Mouse (Mus musculus): ENCODE results near the gene Tmem216. TPM values are rescaled to one million over a fixed set of nuclear protein-coding genes. Genes with fewer than 3 reads are reported as not detected.
"Not testable (repeated sequence)": the region's sequence is repeated elsewhere in the genome, so short reads cannot be mapped to it uniquely, and the experiment has no call there.

The Tmem216 gene
- polyA plus RNA-seq, 1 experiment from 2014 or later = 65.2 TPM

- peak; percentile 39 for DNase-seq (ENCODE audit: low spot score)
- 0 out of 2 replicates have a peak overlapping the region, but pooled peaks have one; percentile 20 for H3K27ac ChIP-seq (replicated peaks; ENCODE audit: low read depth, low read length)
These were observed 5.7 kb upstream of the Tmem216 start for GRCm38 (mm10) chr19:10561558-10562314.

DNA sequence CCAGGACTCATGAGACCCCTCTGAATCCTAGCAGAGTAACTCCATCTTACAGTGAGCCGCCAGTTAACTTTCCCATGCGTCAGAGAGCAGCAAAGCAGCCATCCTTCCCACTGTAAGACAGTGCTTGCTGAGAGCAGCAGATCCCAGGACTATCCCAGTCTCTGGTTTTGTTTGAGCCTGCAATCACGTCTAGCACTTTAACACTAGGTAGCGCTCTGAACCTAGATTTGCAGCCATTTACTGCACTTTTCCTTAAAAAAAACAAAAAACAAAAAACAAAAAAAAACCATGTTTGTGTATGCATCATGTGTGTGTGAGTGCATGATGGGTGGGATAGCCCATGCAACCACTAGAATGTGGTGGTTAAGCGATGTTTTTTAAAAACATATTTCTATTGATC, 4.1 kb upstream of the Tmem216 start:
- no peak overlapping the region for H3K4me2 ChIP-seq (ENCODE audit: low read depth, low read length)
- 36% methylated on average over 5 of the region's 5 CpGs for WGBS
- no peaks in the 10 kb centered on the region for H3K9me3 ChIP-seq (replicated peaks; ENCODE audit: control insufficient read depth, low read length)
- no peak overlapping the region for H3K27ac ChIP-seq (replicated peaks; ENCODE audit: low read depth, low read length)
- H3K9ac ChIP-seq (replicated peaks; ENCODE audit: low read length) = no peak overlapping the region
- no peak overlapping the region for H3K4me3 ChIP-seq (ENCODE audit: low read depth, low read length)
- no peaks in the 10 kb centered on the region for H3K36me3 ChIP-seq (replicated peaks; ENCODE audit: control insufficient read depth, insufficient read depth, low read depth, low read length)
- no peaks in the 10 kb centered on the region for H3K27me3 ChIP-seq (ENCODE audit: control insufficient read depth, insufficient read depth, low read length)
- ATAC-seq (replicated peaks; ENCODE audit: insufficient number of reproducible peaks, low FRiP score, low TSS enrichment, low read depth) (no peak), DNase-seq (ENCODE audit: low spot score) (peak; percentile 39)
- H3K4me1 ChIP-seq (ENCODE audit: control insufficient read depth, insufficient read depth, low read length) = no peaks in the 10 kb centered on the region

More at GRCm38 (mm10) chr19:10561558-10562314, 5.7 kb upstream of the Tmem216 start:
- H3K4me1 ChIP-seq (ENCODE audit: control insufficient read depth, insufficient read depth, low read length) = no peaks in the 10 kb centered on the region
- H3K4me2 ChIP-seq (ENCODE audit: low read depth, low read length) = no peak overlapping the region
- 49% methylated on average over 6 of the region's 6 CpGs for WGBS
- peak overlapping the region; percentile 34; the same call in 1 of the 2 replicates for H3K9ac ChIP-seq (replicated peaks; ENCODE audit: low read length)
- no peaks in the 10 kb centered on the region for H3K9me3 ChIP-seq (replicated peaks; ENCODE audit: control insufficient read depth, low read length)
- H3K4me3 ChIP-seq (ENCODE audit: low read depth, low read length) = no peak overlapping the region
- no peak for ATAC-seq (replicated peaks; ENCODE audit: insufficient number of reproducible peaks, low FRiP score, low TSS enrichment, low read depth)
- H3K27me3 ChIP-seq (ENCODE audit: control insufficient read depth, insufficient read depth, low read length) = no peaks in the 10 kb centered on the region
- no peaks in the 10 kb centered on the region; the same call in 1 of the 2 replicates for H3K36me3 ChIP-seq (replicated peaks; ENCODE audit: control insufficient read depth, insufficient read depth, low read depth, low read length)

GRCm38 (mm10) chr19:10557837-10558375, 1.9 kb upstream of the Tmem216 start:
- H3K4me1 ChIP-seq (ENCODE audit: control insufficient read depth, insufficient read depth, low read length); H3K9ac ChIP-seq (replicated peaks; ENCODE audit: low read length); H3K4me3 ChIP-seq (ENCODE audit: low read depth, low read length); H3K9me3 ChIP-seq (replicated peaks; ENCODE audit: control insufficient read depth, low read length); H3K4me2 ChIP-seq (ENCODE audit: low read depth, low read length); H3K36me3 ChIP-seq (replicated peaks; ENCODE audit: control insufficient read depth, insufficient read depth, low read depth, low read length); H3K27me3 ChIP-seq (ENCODE audit: control insufficient read depth, insufficient read depth, low read length); H3K27ac ChIP-seq (replicated peaks; ENCODE audit: low read depth, low read length); DNase-seq (ENCODE audit: low spot score); ATAC-seq (replicated peaks; ENCODE audit: insufficient number of reproducible peaks, low FRiP score, low TSS enrichment, low read depth): not testable (repeated sequence)
- WGBS = 69% methylated on average over 4 of the region's 4 CpGs

- H3K9ac ChIP-seq (replicated peaks; ENCODE audit: low read length) = no peak overlapping the region
- no peak overlapping the region for H3K4me2 ChIP-seq (ENCODE audit: low read depth, low read length)
- H3K9me3 ChIP-seq (replicated peaks; ENCODE audit: control insufficient read depth, low read length) = no peaks in the 10 kb centered on the region
- H3K4me3 ChIP-seq (ENCODE audit: low read depth, low read length) = no peak overlapping the region
- no peak overlapping the region for H3K27ac ChIP-seq (replicated peaks; ENCODE audit: low read depth, low read length)
- ATAC-seq (replicated peaks; ENCODE audit: insufficient number of reproducible peaks, low FRiP score, low TSS enrichment, low read depth) (no peak), DNase-seq (ENCODE audit: low spot score) (no peak)
- no peaks in the 10 kb centered on the region for H3K36me3 ChIP-seq (replicated peaks; ENCODE audit: control insufficient read depth, insufficient read depth, low read depth, low read length)
- WGBS = 66% methylated on average over 2 of the region's 2 CpGs
- H3K4me1 ChIP-seq (ENCODE audit: control insufficient read depth, insufficient read depth, low read length) = no peaks in the 10 kb centered on the region
- H3K27me3 ChIP-seq (ENCODE audit: control insufficient read depth, insufficient read depth, low read length) = no peaks in the 10 kb centered on the region
These were observed 1.4 kb upstream of the Tmem216 start for GRCm38 (mm10) chr19:10557430-10557829.

GRCm38 (mm10) chr19:10557001-10557400, 963 bp upstream of the Tmem216 start:
- no peaks in the 10 kb centered on the region for H3K36me3 ChIP-seq (replicated peaks; ENCODE audit: control insufficient read depth, insufficient read depth, low read depth, low read length)
- DNase-seq (ENCODE audit: low spot score) (no peak), ATAC-seq (replicated peaks; ENCODE audit: insufficient number of reproducible peaks, low FRiP score, low TSS enrichment, low read depth) (no peak)
- H3K4me2 ChIP-seq (ENCODE audit: low read depth, low read length) = no peak overlapping the region
- no peak overlapping the region for H3K9ac ChIP-seq (replicated peaks; ENCODE audit: low read length)
- no peaks in the 10 kb centered on the region for H3K4me1 ChIP-seq (ENCODE audit: control insufficient read depth, insufficient read depth, low read length)
- H3K4me3 ChIP-seq (ENCODE audit: low read depth, low read length) = no peak overlapping the region
- H3K27me3 ChIP-seq (ENCODE audit: control insufficient read depth, insufficient read depth, low read length) = no peaks in the 10 kb centered on the region
- 79% methylated on average over 2 of the region's 2 CpGs for WGBS
- H3K9me3 ChIP-seq (replicated peaks; ENCODE audit: control insufficient read depth, low read length) = no peaks in the 10 kb centered on the region
- H3K27ac ChIP-seq (replicated peaks; ENCODE audit: low read depth, low read length) = no peak overlapping the region

DNA sequence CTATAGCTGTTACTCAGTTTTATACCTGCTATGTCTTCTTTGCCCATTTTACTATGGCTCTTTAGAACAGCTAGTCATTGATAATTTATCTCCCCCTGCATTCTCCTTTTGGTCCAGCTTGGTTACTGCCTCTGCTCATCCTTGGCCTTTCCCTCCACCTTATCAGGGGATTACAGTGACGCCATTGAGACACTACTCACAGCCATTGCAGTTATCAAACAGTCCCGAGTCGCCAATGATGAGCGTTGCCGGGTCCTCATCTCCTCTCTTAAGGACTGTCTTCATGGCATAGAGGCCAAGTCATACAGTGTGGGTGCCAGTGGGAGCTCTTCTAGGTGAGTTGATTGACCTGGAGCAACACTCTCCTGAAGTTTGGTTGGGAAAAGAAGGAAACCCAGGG, 16.6 kb downstream of the Tmem216 start:
- no peak overlapping the region for H3K4me2 ChIP-seq (ENCODE audit: low read depth, low read length)
- no peaks in the 10 kb centered on the region for H3K4me1 ChIP-seq (ENCODE audit: control insufficient read depth, insufficient read depth, low read length)
- peaks cover 9% of the 10 kb centered on the region for H3K36me3 ChIP-seq (replicated peaks; ENCODE audit: control insufficient read depth, insufficient read depth, low read depth, low read length)
- DNase-seq (ENCODE audit: low spot score) (no peak), ATAC-seq (replicated peaks; ENCODE audit: insufficient number of reproducible peaks, low FRiP score, low TSS enrichment, low read depth) (no peak)
- no peak overlapping the region for H3K27ac ChIP-seq (replicated peaks; ENCODE audit: low read depth, low read length)
- no peaks in the 10 kb centered on the region for H3K9me3 ChIP-seq (replicated peaks; ENCODE audit: control insufficient read depth, low read length)
- H3K9ac ChIP-seq (replicated peaks; ENCODE audit: low read length) = no peak overlapping the region
- H3K4me3 ChIP-seq (ENCODE audit: low read depth, low read length) = no peak overlapping the region
- no peaks in the 10 kb centered on the region for H3K27me3 ChIP-seq (ENCODE audit: control insufficient read depth, insufficient read depth, low read length)
- WGBS = 96% methylated on average over 5 of the region's 5 CpGs

DNA sequence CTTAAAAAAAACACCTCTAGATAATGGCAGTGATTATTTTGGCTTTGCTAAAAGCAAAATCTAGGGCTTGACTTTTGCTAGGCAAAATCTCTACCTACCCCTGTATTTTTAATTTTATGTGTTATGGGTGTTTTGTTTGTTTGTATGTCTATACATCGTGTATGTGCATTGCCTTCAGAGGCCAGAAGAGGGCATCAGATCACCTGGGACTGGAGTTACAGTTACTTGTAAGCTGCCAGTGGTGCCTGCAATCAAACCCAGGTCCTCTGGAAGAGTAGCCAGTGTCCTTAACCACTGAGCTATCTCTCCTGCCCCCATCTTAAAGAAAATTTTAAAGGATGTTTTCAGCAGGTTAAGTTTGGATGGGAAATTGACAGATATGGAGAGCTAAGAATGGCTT, 26.0 kb downstream of the Tmem216 start:
- no peaks in the 10 kb centered on the region for H3K27me3 ChIP-seq (ENCODE audit: control insufficient read depth, insufficient read depth, low read length)

DNA sequence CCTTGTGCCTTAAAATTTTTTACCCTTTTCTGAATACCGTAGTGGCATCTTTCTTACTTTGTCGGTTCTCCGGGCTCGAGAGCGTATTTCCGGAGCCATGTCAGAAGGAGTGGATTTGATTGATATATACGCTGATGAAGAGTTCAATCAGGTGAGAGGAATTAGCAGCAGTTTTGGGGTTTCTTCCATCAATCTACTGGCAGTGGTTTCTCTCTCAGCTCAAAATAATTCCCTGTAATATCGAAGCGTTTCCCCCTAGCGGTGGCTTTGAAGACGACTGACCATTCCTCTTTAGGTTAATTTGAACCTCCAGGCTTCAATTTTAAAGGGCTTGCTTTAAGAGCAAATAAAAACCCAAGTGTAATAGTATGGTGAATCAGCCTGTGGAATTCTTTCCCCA, 30.1 kb downstream of the Tmem216 start, which contains the start of gene Sdhaf2:
TSS of gene Sdhaf2 (minus strand) at position 233 of the 400 bp plus-strand sequence.
- no peaks in the 10 kb centered on the region for H3K9me3 ChIP-seq (replicated peaks; ENCODE audit: control insufficient read depth, low read length)
- H3K27me3 ChIP-seq (ENCODE audit: control insufficient read depth, insufficient read depth, low read length) = no peaks in the 10 kb centered on the region
- 0% methylated on average over 11 of the region's 11 CpGs for WGBS
- H3K4me1 ChIP-seq (ENCODE audit: control insufficient read depth, insufficient read depth, low read length) = no peaks in the 10 kb centered on the region
- peak; percentile 84 for DNase-seq (ENCODE audit: low spot score)
- H3K4me3 ChIP-seq (ENCODE audit: low read depth, low read length) = peak within 1 kb of the TSS; percentile 98
- peak within 1 kb of the TSS; percentile 98 for H3K9ac ChIP-seq (replicated peaks; ENCODE audit: low read length)
- peak within 1 kb of the TSS; percentile 96 for H3K27ac ChIP-seq (replicated peaks; ENCODE audit: low read depth, low read length)
- ATAC-seq (replicated peaks; ENCODE audit: insufficient number of reproducible peaks, low FRiP score, low TSS enrichment, low read depth) = peak; percentile 1; the same call in 1 of the 2 replicates
- H3K4me2 ChIP-seq (ENCODE audit: low read depth, low read length) = peak within 1 kb of the TSS; percentile 76
- H3K36me3 ChIP-seq (replicated peaks; ENCODE audit: control insufficient read depth, insufficient read depth, low read depth, low read length) = 0 out of 2 replicates have a peak, but pooled peaks cover 3% of the 10 kb centered on the region

More for the DNA sequence above, 26.0 kb downstream of the Tmem216 start:
- no peak overlapping the region for H3K4me3 ChIP-seq (ENCODE audit: low read depth, low read length)
- no peaks in the 10 kb centered on the region for H3K9me3 ChIP-seq (replicated peaks; ENCODE audit: control insufficient read depth, low read length)
- no peak for DNase-seq (ENCODE audit: low spot score)
- no peak overlapping the region for H3K4me2 ChIP-seq (ENCODE audit: low read depth, low read length)
- WGBS = 100% methylated on average over 1 of the region's 1 CpGs
- H3K4me1 ChIP-seq (ENCODE audit: control insufficient read depth, insufficient read depth, low read length) = no peaks in the 10 kb centered on the region
- no peak overlapping the region for H3K27ac ChIP-seq (replicated peaks; ENCODE audit: low read depth, low read length)
- no peak for ATAC-seq (replicated peaks; ENCODE audit: insufficient number of reproducible peaks, low FRiP score, low TSS enrichment, low read depth)
- no peak overlapping the region for H3K9ac ChIP-seq (replicated peaks; ENCODE audit: low read length)
- peaks cover 7% of the 10 kb centered on the region for H3K36me3 ChIP-seq (replicated peaks; ENCODE audit: control insufficient read depth, insufficient read depth, low read depth, low read length)
